Mouse (Mus musculus) left cerebral cortex, postnatal 14 days (tissue): Measurements from ENCODE around the gene E130308A19Rik. TPM values are rescaled to one million over a fixed set of nuclear protein-coding genes. Genes with fewer than 3 reads are reported as not detected.
A peak's percentile ranks its signal among the peaks of the same experiment; 100 is the strongest.

Source experiments
- DNase-seq, 2 experiments: peaks; one replicate each; pipeline ENCODE4 v3.0.0; 2021 to 2022; ENCODE audit warnings: low spot score in 2 of 2, mixed read lengths in 1 of 2
- intact Hi-C: fragments of 180-260 bp; cut with DNase I; formaldehyde crosslinking; loops from one replicate; pipeline ENCODE4 v1.15.1; 2025
- total RNA-seq, 2 experiments: library from RNA; stranded (reverse); gene quantifications; 2 replicates each; pipeline ENCODE4 v1.2.3; 2021

E130308A19Rik gene
- total RNA-seq, 2 experiments from 2014 or later: 9.6 to 9.9 TPM

- intact Hi-C loops: no loop called here
Measured at GRCm38 (mm10) chr4:59714926-59715325, 88.9 kb downstream of the E130308A19Rik start.

GRCm38 (mm10) chr4:59715531-59715930, 89.5 kb downstream of the E130308A19Rik start:
- intact Hi-C loops: no loop called here
- DNase-seq: no peak

More at GRCm38 (mm10) chr4:59714926-59715325, 88.9 kb downstream of the E130308A19Rik start:
- DNase-seq: no peak

GRCm38 (mm10) chr4:59717349-59717748, 91.3 kb downstream of the E130308A19Rik start:
- DNase-seq: no peak
- intact Hi-C loops: no loop called here

- intact Hi-C loops: no loop called here
- DNase-seq: no peak
Measured at GRCm38 (mm10) chr4:59718542-59718941, 92.5 kb downstream of the E130308A19Rik start.

GRCm38 (mm10) chr4:59719481-59720355, 93.7 kb downstream of the E130308A19Rik start:
- intact Hi-C loops: no loop called here
- no peak for DNase-seq

GRCm38 (mm10) chr4:59721811-59722210, 95.8 kb downstream of the E130308A19Rik start:
- no peak for DNase-seq
- intact Hi-C loops: no loop called here

- no peak for DNase-seq
- intact Hi-C loops: no loop called here
Measured at GRCm38 (mm10) chr4:59725579-59725978, 99.6 kb downstream of the E130308A19Rik start.

GRCm38 (mm10) chr4:59726501-59726900, 100.5 kb downstream of the E130308A19Rik start:
- no peak for DNase-seq
- intact Hi-C loops: no loop called here

GRCm38 (mm10) chr4:59727187-59727877, 101.3 kb downstream of the E130308A19Rik start:
- DNase-seq: no peak
- intact Hi-C loops: no loop called here

- intact Hi-C loops: no loop called here
- no peak for DNase-seq
Measured at GRCm38 (mm10) chr4:59727878-59728261, 101.9 kb downstream of the E130308A19Rik start.

GRCm38 (mm10) chr4:59728839-59729238, 102.8 kb downstream of the E130308A19Rik start:
- DNase-seq: no peak
- intact Hi-C loops: no loop called here

- intact Hi-C loops: no loop called here
- DNase-seq: no peak
Measured at GRCm38 (mm10) chr4:59731544-59731943, 105.5 kb downstream of the E130308A19Rik start.

GRCm38 (mm10) chr4:59739321-59739720, 113.3 kb downstream of the E130308A19Rik start:
- no peak for DNase-seq
- intact Hi-C loops: no loop called here

GRCm38 (mm10) chr4:59739882-59740281, 113.9 kb downstream of the E130308A19Rik start:
- no peak for DNase-seq
- intact Hi-C loops: no loop called here

GRCm38 (mm10) chr4:59753491-59754140, 127.6 kb downstream of the E130308A19Rik start:
- intact Hi-C loops: no loop called here
- no peak for DNase-seq

GRCm38 (mm10) chr4:59756332-59757082, 130.5 kb downstream of the E130308A19Rik start:
- peak; percentile 79 to 85 for DNase-seq
- intact Hi-C loops: no loop called here

- DNase-seq: no peak
- intact Hi-C loops: no loop called here
Measured at GRCm38 (mm10) chr4:59757452-59758435, 131.7 kb downstream of the E130308A19Rik start.

GRCm38 (mm10) chr4:59760016-59760415, 134.0 kb downstream of the E130308A19Rik start:
- no peak for DNase-seq
- intact Hi-C loops: loop anchor here (5.0 kb wide), 1 partner anchor 133 kb away; the partner anchor contains the start of gene E130308A19Rik
